Mouse (Mus musculus): ENCODE measurements around the gene Ran.

DNA sequence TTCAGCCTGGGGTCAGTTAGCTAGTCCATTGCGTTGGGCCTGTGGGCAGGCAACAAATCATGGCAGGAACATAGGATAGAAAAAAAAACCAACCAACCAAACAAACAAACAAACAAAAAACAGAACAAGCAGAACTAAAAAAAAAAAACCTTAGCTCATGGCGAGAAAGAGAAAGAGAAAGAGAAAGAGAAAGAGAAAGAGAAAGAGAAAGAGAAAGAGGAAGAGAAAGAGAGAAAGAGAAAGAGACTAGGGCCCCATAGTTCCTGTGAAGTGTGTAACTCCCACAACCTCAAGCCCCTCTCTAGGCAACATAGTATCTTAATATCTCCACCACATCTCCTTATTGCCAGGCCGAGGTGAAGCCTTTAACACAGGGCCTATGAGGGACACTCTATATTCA lies 3.5 kb upstream of the Ran start:
- TF ChIP-seq GATA1 (IDR thresholded peaks at IDR 0.05; ENCODE audit: borderline replicate concordance, low read length) (no peak), FLI1 (IDR thresholded peaks at IDR 0.05; ENCODE audit: low read length) (no peak)

Measured in megakaryocyte, embryonic 14.5 days (primary cell).